8 mouse cellular contexts compared by ENCODE assay signal in the genomic region with DNA sequence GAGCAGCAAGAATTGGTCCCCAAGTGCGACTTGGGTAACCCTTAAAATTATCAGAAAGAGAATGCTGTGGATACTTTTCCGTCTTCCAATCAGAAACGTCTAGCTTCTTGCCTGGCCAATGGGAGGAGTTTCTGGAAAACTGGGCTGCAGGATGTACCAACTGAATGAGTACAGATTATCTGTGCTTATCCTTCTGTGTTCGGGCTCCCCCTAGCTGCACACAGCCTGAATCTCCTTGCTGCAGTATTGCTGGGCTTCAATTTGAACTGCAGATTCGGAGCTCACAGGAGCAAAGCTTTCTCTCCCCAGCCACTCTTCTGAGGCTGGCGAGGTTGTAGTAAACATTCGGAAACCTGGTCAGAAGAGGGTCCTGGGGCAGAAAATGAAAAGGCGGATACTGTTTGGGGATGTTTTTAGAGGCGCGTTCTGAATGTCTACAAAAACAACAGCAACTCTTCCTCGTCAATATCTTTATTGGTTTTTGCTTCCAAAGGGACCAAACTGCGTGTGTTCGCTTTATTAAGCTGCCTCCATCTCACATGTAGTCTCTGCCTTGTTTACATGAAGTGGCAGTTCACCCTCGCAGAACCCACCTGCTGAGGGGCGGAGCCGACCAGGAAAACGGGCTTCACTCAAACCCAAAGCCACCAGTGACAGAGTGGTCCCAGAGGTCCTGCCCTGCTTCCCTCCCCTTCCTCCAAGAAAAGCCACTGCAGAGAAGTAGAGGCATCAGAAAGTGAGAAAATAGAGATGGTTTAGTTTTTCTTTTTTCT.
DNase-seq lines count a peak whose midpoint lies in the region; ATAC-seq and TF ChIP-seq lines count a peak whose summit lies in the region.

No protein-coding gene starts in this region.

- CTCF ChIA-PET in Patski (lab: Charles Lee) = interaction anchor here (1.5 kb wide), 1 partner anchor 13 kb away, joined by 3 read pairs; no protein-coding TSS in a partner anchor

- H3K36me3 ChIP-seq in hindbrain, embryonic 14.5 days (replicated peaks; ENCODE audit: control insufficient read depth, insufficient read depth) = no peaks in the 10 kb centered on the region

- H3K9me3 ChIP-seq in hindbrain, embryonic 14.5 days (ENCODE audit: control insufficient read depth, low read length) = no peaks in the 10 kb centered on the region

- peak overlapping the region; percentile 48 for H3K9ac ChIP-seq in hindbrain, embryonic 14.5 days

- peak; percentile 1 for DNase-seq in Patski (ENCODE audit: low read depth, low spot score)
- peak; percentile 85 to 86 for DNase-seq in cerebellum, postnatal 36 days
- peak; percentile 14 for DNase-seq in gastrocnemius, adult 18-20 months (ENCODE audit: low spot score)
- peak; percentile 87 for DNase-seq in hindbrain, embryonic 14.5 days (ENCODE audit: low spot score)
- DNase-seq in layer of hippocampus, postnatal 25 days (ENCODE audit: extremely low spot score in 1 of 2, low spot score in 1 of 2) = peak; percentile 60 to 82
- DNase-seq in lung, postnatal 14 days = peak; percentile 63
- DNase-seq in right cerebral cortex, postnatal 10 days (ENCODE audit: low spot score in 2 of 2) = peak; percentile 94
- no peak for DNase-seq in T-cell, adult 2 months (ENCODE audit: low spot score)

- TF ChIP-seq CTCF in Patski (IDR thresholded peaks at IDR 0.05) = peak; percentile 70

- peaks cover 5% of the 10 kb centered on the region for H3K27me3 ChIP-seq in Patski
- H3K27me3 ChIP-seq in hindbrain, embryonic 14.5 days (ENCODE audit: control insufficient read depth, insufficient read depth, low read length) = no peaks in the 10 kb centered on the region

- H3K27ac ChIP-seq in hindbrain, embryonic 14.5 days = peak overlapping the region; percentile 9; the same call in 1 of the 2 replicates

- 0 out of 2 replicates have a peak, but pooled peaks cover 5% of the 10 kb centered on the region for H3K4me1 ChIP-seq in hindbrain, embryonic 14.5 days (replicated peaks; ENCODE audit: control insufficient read depth, insufficient read depth, low read length)

- 20% methylated on average over 17 of the region's 17 CpGs for WGBS in hindbrain, embryonic 14.5 days

- peak overlapping the region; percentile 50 for H3K4me2 ChIP-seq in hindbrain, embryonic 14.5 days (replicated peaks)

- ATAC-seq in Patski = no peak
- ATAC-seq in hindbrain, embryonic 14.5 days (ENCODE audit: low FRiP score) = peak; percentile 97

- in situ Hi-C loops in Patski (cut with MboI; ENCODE audit: low pct_unique_long_range_greater_than_20kb) = loop anchor here (10.0 kb wide), 1 partner anchor 503 kb away; no protein-coding TSS in a partner anchor

- POLR2A ChIA-PET in Patski (lab: Charles Lee) = no interaction called here

- H3K4me3 ChIP-seq in hindbrain, embryonic 14.5 days (replicated peaks; ENCODE audit: low read length) = peak overlapping the region; percentile 17
